Mouse (Mus musculus): ENCODE measurements around the gene Ankfn1.

Ankfn1 gene

GRCm38 (mm10) chr11:89370941-89371340 lies 406.5 kb downstream of the Ankfn1 start:
- DNase-seq (ENCODE audit: low read depth, low spot score), result peak; percentile 57

DNA sequence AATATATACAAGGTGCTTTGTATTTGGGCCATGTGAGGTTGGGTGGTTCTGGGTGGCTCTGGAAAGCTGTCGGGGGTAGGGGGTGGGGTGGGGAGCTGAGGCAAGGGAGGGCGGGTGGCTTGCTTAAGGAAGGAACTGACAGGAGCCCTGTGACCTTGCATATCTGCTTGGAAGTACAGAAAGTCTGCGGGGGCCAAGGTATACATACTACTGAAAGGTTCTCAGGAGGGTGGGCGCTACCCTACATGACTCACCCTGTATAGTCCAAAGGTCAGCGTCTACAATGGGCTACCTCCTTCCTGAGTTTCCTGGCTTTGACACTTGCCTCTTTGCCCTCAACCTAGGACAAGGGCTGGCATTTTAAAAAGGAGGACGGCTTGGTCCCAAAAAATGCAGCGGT lies 407.1 kb downstream of the Ankfn1 start:
- no peak for DNase-seq (ENCODE audit: low read depth, low spot score)

DNA sequence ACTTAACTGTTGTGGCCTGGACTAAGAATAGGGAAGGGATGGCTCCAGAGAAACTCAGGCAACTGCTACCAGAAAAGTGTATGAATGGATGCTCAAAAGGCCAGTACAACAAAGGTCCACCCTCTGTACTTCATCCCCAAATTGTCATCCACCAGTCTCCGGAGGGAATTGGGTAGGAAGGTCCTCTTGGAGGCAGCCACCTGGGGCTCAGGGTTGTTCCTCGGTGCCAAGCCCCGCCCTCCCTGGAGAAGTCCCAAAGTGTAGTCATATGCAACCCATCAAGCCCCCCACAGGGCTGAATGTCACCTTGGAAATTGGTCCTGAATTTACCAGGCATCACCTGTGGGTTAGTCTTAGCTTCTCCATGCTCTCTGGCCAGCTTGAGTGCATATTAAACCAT lies 413.5 kb downstream of the Ankfn1 start:
- no peak for DNase-seq (ENCODE audit: low read depth, low spot score)

GRCm38 (mm10) chr11:89360895-89361294 lies 416.6 kb downstream of the Ankfn1 start:
- no peak for DNase-seq (ENCODE audit: low read depth, low spot score)

DNA sequence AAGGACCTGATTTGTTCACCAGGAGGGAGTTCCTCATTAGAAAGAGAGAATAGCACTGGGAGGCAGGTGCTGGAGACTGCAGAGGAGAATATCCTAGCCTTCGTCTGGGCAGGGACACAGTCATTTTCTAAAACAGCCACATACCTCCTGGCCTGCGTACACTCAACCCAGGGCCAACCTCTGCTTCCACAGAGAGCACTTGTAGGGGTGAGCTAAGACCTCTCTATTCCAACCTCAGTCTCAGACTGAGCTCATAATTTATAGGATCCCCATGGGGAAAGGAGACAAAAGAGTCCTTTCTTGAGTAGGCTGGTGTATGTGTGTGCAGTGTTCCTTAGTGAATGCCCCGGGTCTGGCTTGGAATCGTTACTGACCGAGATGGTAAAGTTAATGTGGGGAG lies 418.9 kb downstream of the Ankfn1 start:
- no peak for DNase-seq (ENCODE audit: low read depth, low spot score)

- DNase-seq (ENCODE audit: low read depth, low spot score), result no peak
These were observed 421.0 kb downstream of the Ankfn1 start for GRCm38 (mm10) chr11:89356479-89356878.

GRCm38 (mm10) chr11:89356018-89356417 lies 421.4 kb downstream of the Ankfn1 start:
- DNase-seq (ENCODE audit: low read depth, low spot score), result no peak

DNA sequence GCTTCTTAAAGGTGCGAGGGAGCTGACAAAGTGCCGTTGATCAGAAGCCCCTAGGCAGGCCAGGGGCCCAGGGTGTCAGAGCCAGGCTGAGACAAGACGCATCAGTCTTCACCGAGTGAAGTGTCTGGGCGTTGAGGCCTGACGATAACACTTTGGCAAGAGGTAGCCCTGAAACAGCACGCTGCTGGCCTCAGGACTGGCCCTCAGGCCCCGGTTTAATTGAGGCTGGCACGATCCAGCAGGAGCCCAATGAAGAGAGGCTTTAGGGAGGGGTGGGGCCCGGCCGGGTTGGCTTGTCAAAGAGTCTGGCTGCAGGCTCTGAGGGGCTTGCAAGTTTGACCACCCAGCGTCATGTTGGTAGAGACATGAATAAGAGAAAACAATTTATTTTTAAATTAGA lies 437.2 kb downstream of the Ankfn1 start:
- DNase-seq (ENCODE audit: low read depth, low spot score), result no peak
